Mouse (Mus musculus) neural tube, embryonic 15.5 days (tissue): ENCODE results near the gene Uba52. TPM values are rescaled to one million over a fixed set of nuclear protein-coding genes. Genes with fewer than 3 reads are reported as not detected.

ENCODE experiments used
- ATAC-seq: fragments of 200-750 bp; cut with Nextera tagmentation; 2 replicates; pipeline ENCODE4 v1.8.0; 2017; ENCODE audit warnings: mild to moderate bottlenecking, moderate TSS enrichment, moderate library complexity; ENCODE audit not compliant: low FRiP score
- H3K27ac ChIP-seq: fragments of 300-500 bp; sonication (generic); replicated peaks from 2 replicates; pipeline ENCODE4 v1.5.1; 2015; ENCODE audit warnings: mild to moderate bottlenecking, inconsistent platforms
- H3K27me3 ChIP-seq: fragments of 300-500 bp; sonication (generic); replicated peaks from 2 replicates; pipeline ENCODE4 v1.6.1; 2015; ENCODE audit warnings: inconsistent platforms
- H3K36me3 ChIP-seq: fragments of 300-500 bp; sonication (generic); 2 replicates; pipeline ENCODE4 v1.6.1; 2015; ENCODE audit warnings: inconsistent platforms
- H3K4me1 ChIP-seq: fragments of 300-500 bp; sonication (generic); 2 replicates; pipeline ENCODE4 v1.6.1; 2015; ENCODE audit warnings: inconsistent platforms
- H3K4me2 ChIP-seq: fragments of 300-500 bp; sonication (generic); 2 replicates; pipeline ENCODE4 v1.6.1; 2015; ENCODE audit warnings: inconsistent platforms, mild to moderate bottlenecking, moderate library complexity
- H3K4me3 ChIP-seq: fragments of 300-500 bp; sonication (generic); replicated peaks from 2 replicates; pipeline ENCODE4 v1.5.1; 2015; ENCODE audit warnings: mild to moderate bottlenecking, inconsistent platforms
- H3K9ac ChIP-seq: fragments of 300-500 bp; sonication (generic); replicated peaks from 2 replicates; pipeline ENCODE4 v1.6.1; 2015; ENCODE audit warnings: mild to moderate bottlenecking, inconsistent platforms
- H3K9me3 ChIP-seq: fragments of 300-500 bp; sonication (generic); replicated peaks from 2 replicates; pipeline ENCODE4 v1.6.1; 2016; ENCODE audit warnings: inconsistent platforms
- WGBS: fragments of 180-500 bp; shearing (Covaris S2); methylation state at CpG from one replicate; pipeline ENCODE4 v1.1.7; 2015; ENCODE audit warnings: mixed read lengths; 5-methylcytosine and 5-hydroxymethylcytosine counted together
- polyA plus RNA-seq: library from polyadenylated mRNA; unstranded; fragments of >200 nt; fragmentation: Nextera tagmentation; extraction: Ambion mirVana; gene quantifications from 2 replicates; pipeline ENCODE4 v1.2.1, GENCODE M21; 2015

The Uba52 gene
- polyA plus RNA-seq, 1 experiment from 2014 or later = 653 TPM

DNA sequence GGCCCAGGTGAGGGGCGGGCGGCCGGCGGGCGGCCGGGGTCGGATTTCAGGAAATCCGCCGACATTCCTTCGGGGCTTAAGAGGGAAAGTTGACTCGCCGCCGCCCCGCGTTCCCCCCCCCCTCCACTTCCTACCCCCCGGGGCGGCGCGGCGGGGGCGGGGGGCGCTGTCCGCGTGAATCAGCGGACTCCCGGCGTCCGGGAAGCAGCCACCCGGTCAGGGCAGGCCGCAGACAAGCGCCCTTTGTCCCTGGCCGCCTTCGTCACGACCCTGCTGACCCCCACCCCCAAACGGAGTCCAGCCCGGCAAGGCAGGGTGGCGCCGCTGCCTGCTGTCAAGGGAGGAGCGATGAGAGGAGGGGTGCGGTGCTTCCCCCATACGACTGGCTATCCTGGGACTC lies 21.0 kb downstream of the Uba52 start:
- Histone ChIP-seq H3K27me3 (peaks cover 93% of the 10 kb centered on the region), H3K4me3 (peak overlapping the region; percentile 17; the same call in 1 of the 2 replicates), H3K9ac (no peak overlapping the region), H3K4me1 (peaks cover 67% of the 10 kb centered on the region), H3K27ac (no peak overlapping the region), H3K36me3 (no peaks in the 10 kb centered on the region; the same call in 1 of the 2 replicates), H3K9me3 (no peaks in the 10 kb centered on the region), H3K4me2 (peak overlapping the region; percentile 45)
- ATAC-seq = no peak
- under 1% methylated on average over 24 of the region's 41 CpGs for WGBS

DNA sequence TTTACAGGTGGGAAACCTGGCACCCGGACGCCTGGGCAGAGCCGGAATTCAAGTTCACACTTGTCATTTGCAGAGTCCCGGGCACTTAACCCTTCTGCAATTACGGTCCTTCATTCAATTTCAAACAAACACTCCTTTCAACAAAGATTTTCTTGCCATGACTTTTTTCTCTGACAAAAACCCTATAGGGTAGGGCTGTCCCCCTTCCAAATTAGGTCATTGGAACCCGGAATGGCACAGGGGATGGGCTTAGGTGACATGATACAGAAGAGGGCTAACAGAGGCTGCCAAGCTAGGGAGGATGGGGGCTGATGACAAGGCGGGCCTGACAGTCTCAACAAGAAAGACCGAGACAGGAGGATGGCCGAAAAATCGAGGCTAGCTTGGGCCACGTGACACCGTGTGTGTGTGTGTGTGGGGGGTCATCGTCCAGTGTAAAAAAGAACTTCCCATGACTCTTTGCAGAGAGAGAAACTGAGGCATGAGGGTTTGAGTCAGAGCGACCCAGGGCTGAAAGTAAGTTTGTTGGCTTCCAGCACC lies 21.6 kb downstream of the Uba52 start:
- peak overlapping the region; percentile 27; the same call in 1 of the 2 replicates for H3K4me3 ChIP-seq
- WGBS = 1% methylated on average over 14 of the region's 14 CpGs
- peaks cover 61% of the 10 kb centered on the region for H3K4me1 ChIP-seq
- no peak for ATAC-seq
- peak overlapping the region; percentile 71 for H3K4me2 ChIP-seq
- no peak overlapping the region for H3K27ac ChIP-seq
- peaks cover 93% of the 10 kb centered on the region for H3K27me3 ChIP-seq
- peaks cover 5% of the 10 kb centered on the region; the same call in 1 of the 2 replicates for H3K36me3 ChIP-seq
- H3K9ac ChIP-seq = no peak overlapping the region
- H3K9me3 ChIP-seq = no peaks in the 10 kb centered on the region

DNA sequence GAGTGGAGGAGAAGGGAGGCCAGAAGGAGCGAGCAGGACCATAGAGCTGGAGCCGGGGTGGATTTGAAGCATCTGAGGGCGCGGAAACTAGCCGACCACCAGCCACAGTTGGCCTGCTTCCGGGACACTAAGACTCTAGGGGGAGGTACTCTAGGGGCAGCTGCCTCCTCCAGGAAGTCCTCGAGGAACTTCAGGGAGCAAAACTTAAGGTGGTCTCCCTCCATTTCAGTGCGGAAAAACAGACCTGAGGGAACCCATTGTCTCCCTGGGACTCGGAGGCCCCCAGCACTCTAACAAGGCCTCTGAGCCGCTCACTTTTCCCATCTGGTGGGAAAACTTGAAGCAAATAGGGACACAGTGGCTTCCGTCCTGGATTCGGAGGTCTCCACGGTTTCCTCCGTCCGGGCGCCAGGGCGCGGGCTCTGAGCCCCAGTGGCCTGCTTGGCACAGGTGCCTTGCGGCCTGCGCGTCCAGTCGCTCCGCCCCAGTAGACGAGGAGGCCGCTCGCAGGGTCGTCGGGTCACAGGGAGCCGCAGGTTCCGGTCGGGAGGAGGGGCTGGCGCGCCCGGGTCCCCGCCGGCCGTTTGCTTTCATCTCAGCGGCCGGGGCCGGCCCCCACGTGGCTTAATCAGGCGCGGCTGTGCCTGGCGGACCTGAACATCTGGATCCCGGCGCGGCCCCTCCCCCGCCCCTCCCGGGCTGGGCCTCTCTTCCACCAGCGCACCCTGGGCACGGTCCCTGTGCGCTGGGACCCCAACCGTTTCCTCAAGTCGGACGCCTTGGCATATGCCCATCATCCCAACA lies 22.4 kb downstream of the Uba52 start:
- Histone ChIP-seq H3K4me3 (peak overlapping the region; percentile 27), H3K4me1 (peaks cover 53% of the 10 kb centered on the region), H3K4me2 (peak overlapping the region; percentile 71), H3K27ac (no peak overlapping the region), H3K9me3 (no peaks in the 10 kb centered on the region), H3K9ac (peak overlapping the region; percentile 23; the same call in 1 of the 2 replicates), H3K36me3 (peaks cover 8% of the 10 kb centered on the region; the same call in 1 of the 2 replicates), H3K27me3 (peaks cover 90% of the 10 kb centered on the region)
- no peak for ATAC-seq
- WGBS = 4% methylated on average over 55 of the region's 55 CpGs

DNA sequence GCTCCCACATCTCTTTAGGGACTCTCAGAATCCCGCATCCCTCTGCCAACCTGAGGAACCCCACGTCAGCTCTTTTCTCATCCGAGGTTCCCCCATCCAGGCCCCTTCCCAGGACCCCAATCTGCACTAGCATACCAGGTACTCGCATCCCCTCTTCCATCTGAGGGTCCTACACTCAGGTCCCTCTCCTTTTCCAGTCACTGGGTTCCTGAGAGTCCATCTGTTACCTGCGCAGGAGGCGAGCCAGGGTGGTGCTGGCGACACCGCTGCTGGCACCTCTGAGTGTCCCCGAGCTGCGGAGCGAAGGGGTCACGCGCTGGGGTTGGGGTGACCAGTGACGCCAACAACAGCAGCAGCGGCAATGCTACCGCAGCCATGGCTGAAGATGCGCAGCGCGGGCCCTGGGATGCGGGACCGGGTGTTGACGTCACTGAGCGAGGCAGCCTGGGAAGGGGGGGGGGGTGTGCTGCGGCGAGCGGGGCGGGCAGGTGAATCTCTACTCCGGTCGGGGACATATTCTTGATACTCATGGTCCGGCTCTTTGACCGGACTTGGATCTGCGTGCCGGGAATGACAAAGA lies 23.6 kb downstream of the Uba52 start, which contains the start of gene Tmem59l:
Gene Tmem59l, minus strand, starts transcription at position 418 of the 580 bp plus-strand sequence.
- H3K36me3 ChIP-seq = peaks cover 8% of the 10 kb centered on the region; the same call in 1 of the 2 replicates
- H3K4me2 ChIP-seq = peak within 1 kb of the TSS; percentile 71
- H3K27ac ChIP-seq = peak within 1 kb of the TSS; percentile 70
- peak within 1 kb of the TSS; percentile 66 for H3K4me3 ChIP-seq
- no peaks in the 10 kb centered on the region for H3K9me3 ChIP-seq
- peaks cover 81% of the 10 kb centered on the region for H3K27me3 ChIP-seq
- H3K4me1 ChIP-seq = peaks cover 41% of the 10 kb centered on the region
- peak within 1 kb of the TSS; percentile 77 for H3K9ac ChIP-seq
- WGBS = 3% methylated on average over 33 of the region's 33 CpGs
- peak; percentile 81 for ATAC-seq

DNA sequence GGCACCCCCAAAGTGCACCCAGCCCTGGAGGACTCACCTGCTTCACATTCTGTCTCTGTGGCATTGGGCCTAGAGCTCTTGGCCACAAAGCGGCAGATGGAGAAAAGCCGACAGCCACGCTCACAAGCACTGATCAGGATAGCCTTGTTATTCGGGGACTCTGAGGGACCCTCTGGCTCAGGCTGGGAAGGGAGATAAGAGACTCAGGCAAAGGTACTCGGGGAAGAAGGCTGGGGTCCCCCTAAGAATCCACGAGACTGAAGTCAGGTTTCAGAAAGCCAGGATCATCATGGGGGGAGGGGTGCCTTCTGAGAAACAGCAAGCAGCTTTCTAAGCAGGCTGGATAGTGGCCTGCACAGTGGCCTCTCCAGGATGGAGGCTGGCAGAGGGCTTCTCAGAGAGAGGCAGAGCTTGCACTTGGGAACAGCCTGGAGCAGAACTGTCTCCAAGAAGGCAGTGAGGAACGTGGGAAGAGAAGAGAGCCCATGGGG lies 24.4 kb downstream of the Uba52 start:
- WGBS = 58% methylated on average over 7 of the region's 7 CpGs
- H3K27ac ChIP-seq = no peak overlapping the region
- no peak; the same call in 1 of the 2 replicates for ATAC-seq

DNA sequence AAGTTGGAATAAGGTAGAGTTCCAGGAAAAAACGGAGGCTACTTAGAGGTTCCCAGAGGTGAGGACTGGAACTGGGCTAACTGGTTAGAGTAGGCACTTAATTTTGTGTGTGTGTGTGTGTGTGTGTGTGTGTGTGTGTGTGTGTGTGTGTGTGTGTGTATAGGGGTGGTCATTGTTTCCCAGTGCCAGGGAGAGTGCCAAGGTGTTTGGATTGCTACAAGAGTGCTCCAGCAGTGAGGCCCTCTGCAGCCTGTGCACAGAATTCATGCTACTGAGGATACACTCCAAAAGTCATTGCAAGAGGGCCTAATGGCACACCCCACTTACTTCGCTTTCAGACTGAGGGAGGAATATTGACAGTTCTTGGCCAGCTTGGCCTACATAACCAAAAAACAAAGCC lies 27.7 kb downstream of the Uba52 start:
- H3K27ac ChIP-seq = no peak overlapping the region
- no peaks in the 10 kb centered on the region for H3K9me3 ChIP-seq
- 71% methylated on average over 2 of the region's 2 CpGs for WGBS
- peaks cover 47% of the 10 kb centered on the region for H3K27me3 ChIP-seq
- H3K4me3 ChIP-seq = no peak overlapping the region
- no peak overlapping the region for H3K4me2 ChIP-seq
- H3K4me1 ChIP-seq = peaks cover 19% of the 10 kb centered on the region
- peaks cover 8% of the 10 kb centered on the region; the same call in 1 of the 2 replicates for H3K36me3 ChIP-seq
- no peak for ATAC-seq
- H3K9ac ChIP-seq = no peak overlapping the region

More for the DNA sequence above, 24.4 kb downstream of the Uba52 start:
- Histone ChIP-seq H3K4me1 (peaks cover 37% of the 10 kb centered on the region), H3K27me3 (peaks cover 73% of the 10 kb centered on the region), H3K36me3 (peaks cover 8% of the 10 kb centered on the region; the same call in 1 of the 2 replicates), H3K4me2 (peak overlapping the region; percentile 71), H3K9me3 (no peaks in the 10 kb centered on the region), H3K4me3 (peak overlapping the region; percentile 66), H3K9ac (peak overlapping the region; percentile 77)

DNA sequence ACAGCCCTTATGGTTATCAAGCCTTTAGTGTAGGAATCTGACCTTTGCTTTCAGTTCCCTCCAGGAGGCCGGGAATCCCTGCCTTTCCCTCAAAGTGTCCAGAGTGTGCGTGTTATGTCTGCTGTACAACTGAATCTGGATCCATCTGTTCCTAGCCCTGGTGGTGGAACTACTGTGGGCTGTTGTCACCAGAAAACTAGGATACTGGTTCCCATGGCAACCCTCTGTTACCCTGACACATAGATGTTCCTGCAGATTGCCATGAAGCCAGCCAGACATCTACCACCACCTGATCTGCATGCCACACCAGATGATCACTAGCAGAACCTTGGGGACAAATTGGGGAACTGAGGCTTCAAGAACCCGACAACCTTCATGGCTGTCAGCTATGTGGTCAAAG lies 28.7 kb downstream of the Uba52 start:
- Histone ChIP-seq H3K4me1 (peaks cover 23% of the 10 kb centered on the region), H3K27ac (no peak overlapping the region), H3K9ac (no peak overlapping the region), H3K36me3 (peaks cover 8% of the 10 kb centered on the region; the same call in 1 of the 2 replicates), H3K4me3 (no peak overlapping the region), H3K9me3 (no peaks in the 10 kb centered on the region), H3K27me3 (peaks cover 43% of the 10 kb centered on the region), H3K4me2 (no peak overlapping the region)
- ATAC-seq = no peak
- 77% methylated on average over 3 of the region's 3 CpGs for WGBS

DNA sequence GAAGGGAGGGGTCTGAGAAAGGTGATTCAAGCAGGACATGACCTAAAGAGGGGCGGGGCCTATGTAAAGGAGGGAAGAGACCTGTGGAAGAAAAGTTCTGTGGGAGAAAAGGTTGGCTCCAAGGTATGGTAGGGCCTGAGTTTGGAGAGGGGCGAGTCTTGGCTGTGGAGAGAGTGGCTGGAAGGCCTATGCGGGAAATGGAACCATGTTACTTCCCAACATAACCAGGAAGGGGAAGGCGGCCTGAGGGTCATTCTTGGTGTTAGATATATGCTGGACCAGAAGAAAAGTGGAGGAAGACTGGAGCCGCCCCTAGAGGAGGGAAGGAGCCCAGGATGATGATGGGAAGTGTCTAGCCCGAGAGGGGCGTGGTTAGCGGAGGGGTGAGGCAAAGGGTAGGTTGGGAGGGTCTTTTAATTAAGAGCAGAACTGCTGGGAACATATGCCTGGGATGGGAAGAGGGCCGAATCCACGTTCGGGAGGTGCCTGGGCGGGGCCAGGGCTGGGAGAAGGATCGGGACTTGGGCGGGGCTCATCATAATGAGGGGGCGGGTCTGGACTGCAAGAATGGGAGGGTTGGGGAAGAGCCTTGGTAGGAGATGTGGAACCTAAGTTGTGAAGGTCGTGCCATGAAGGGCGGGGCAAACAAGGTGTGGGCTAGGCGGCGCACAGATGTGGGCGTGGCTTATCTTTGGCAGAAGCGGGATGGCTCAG lies 33.2 kb downstream of the Uba52 start:
- peaks cover 29% of the 10 kb centered on the region for H3K4me1 ChIP-seq
- H3K4me3 ChIP-seq = peak overlapping the region; percentile 65
- H3K9me3 ChIP-seq = no peaks in the 10 kb centered on the region
- WGBS = 1% methylated on average over 21 of the region's 21 CpGs
- peak overlapping the region; percentile 81 for H3K4me2 ChIP-seq
- H3K9ac ChIP-seq = no peak overlapping the region
- H3K27ac ChIP-seq = no peak overlapping the region
- peak; percentile 36 for ATAC-seq
- H3K27me3 ChIP-seq = peaks cover 7% of the 10 kb centered on the region
- 0 out of 2 replicates have a peak, but pooled peaks cover 3% of the 10 kb centered on the region for H3K36me3 ChIP-seq

DNA sequence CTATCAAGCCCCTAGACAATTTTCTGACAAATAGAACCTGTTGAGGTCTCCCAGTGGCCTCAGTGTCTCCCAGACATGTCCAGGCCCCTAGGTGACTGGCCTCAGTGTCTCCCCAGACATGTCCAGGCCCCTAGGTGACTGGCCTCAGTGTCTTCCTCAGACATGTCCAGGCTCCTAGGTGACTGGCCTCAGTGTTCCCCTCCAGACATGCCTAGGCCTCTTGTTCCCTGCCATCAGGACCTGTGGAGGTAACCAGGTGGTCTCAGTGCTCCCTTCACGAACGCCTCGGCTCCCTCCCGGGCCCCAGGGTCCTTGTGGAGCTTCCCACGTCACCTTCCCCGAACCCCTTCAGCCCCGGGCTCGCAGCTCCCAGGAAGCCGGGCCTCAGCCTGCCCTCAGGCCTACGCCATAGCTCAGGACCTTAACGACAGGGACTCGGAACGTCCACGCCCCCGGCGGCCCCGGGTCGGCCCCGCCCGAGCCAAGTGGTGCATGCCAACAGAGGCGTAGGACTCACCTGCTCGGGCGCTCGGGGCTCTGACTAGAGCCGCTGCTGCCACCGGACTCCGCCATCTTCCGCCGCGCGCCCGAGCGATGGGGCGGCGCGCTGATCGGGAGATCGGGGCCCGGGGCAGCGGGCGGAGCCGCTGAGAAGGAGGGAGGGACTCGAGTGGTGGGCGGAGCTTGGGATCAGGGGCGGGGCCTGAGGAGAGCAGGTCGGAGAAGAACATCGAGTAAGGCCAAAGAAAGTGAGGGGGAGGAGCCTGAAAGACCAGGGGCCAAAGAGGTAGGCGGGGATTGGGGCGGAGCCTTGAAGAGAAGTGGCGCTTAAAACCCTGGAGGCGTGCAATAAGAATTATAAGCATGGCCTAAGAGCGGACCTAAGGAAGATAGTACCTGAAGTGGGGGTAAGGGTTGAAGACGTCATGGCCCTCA lies 34.0 kb downstream of the Uba52 start, which contains the start of gene Klhl26:
Gene Klhl26, minus strand, starts transcription at position 636 of the 936 bp plus-strand sequence.
- H3K27me3 ChIP-seq = peaks cover 7% of the 10 kb centered on the region
- ATAC-seq = peak; percentile 93
- 0 out of 2 replicates have a peak, but pooled peaks cover 3% of the 10 kb centered on the region for H3K36me3 ChIP-seq
- H3K9ac ChIP-seq = peak within 1 kb of the TSS; percentile 81
- WGBS = under 1% methylated on average over 53 of the region's 53 CpGs
- H3K4me3 ChIP-seq = peak within 1 kb of the TSS; percentile 65
- H3K27ac ChIP-seq = 0 out of 2 replicates have a peak within 1 kb of the TSS, but pooled peaks have one; percentile 42
- H3K9me3 ChIP-seq = no peaks in the 10 kb centered on the region
- H3K4me1 ChIP-seq = peaks cover 29% of the 10 kb centered on the region
- peak within 1 kb of the TSS; percentile 81 for H3K4me2 ChIP-seq

DNA sequence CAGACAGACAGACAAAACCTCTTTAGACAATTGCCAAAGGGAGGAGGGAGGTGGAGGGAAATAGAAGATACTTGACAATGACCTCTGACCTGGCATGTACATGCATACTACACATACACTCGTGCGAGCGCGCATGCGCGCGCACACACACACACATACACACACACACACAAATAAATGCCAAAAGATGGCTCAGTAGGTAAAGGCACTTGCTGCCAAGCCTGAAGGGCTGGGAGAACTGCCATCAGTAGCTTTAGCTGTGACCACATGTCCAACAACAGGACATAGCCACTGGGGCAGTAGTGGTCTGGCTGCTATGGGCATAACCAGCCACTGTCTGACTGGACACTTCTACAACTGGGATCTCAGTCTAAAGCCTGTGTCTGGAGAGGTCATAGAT lies 38.7 kb downstream of the Uba52 start:
- no peak for ATAC-seq
- Histone ChIP-seq H3K27me3 (no peaks in the 10 kb centered on the region), H3K36me3 (0 out of 2 replicates have a peak, but pooled peaks cover 3% of the 10 kb centered on the region), H3K27ac (no peak overlapping the region), H3K4me1 (peaks cover 49% of the 10 kb centered on the region), H3K9me3 (no peaks in the 10 kb centered on the region), H3K4me3 (no peak overlapping the region), H3K9ac (no peak overlapping the region), H3K4me2 (no peak overlapping the region)
- WGBS = 97% methylated on average over 7 of the region's 7 CpGs
